Mouse (Mus musculus) liver, embryonic 13.5 days (tissue): ENCODE results near the gene Car6. TPM values are rescaled to one million over a fixed set of nuclear protein-coding genes. Genes with fewer than 3 reads are reported as not detected.

Source experiments
- ATAC-seq: fragments of 200-750 bp; cut with Nextera tagmentation; 2 replicates; pipeline ENCODE4 v1.8.0; 2017; ENCODE audit warnings: low read depth, mild to moderate bottlenecking, moderate number of reproducible peaks, moderate library complexity
- DNase-seq: peaks from one replicate; pipeline ENCODE4 v3.0.0; 2022
- H3K27ac ChIP-seq: fragments of 300-500 bp; sonication (generic); 2 replicates; pipeline ENCODE4 v1.5.1; 2015; ENCODE audit warnings: moderate library complexity, mild to moderate bottlenecking, inconsistent platforms
- H3K27me3 ChIP-seq: fragments of 300-500 bp; sonication (generic); 2 replicates; pipeline ENCODE4 v1.6.1; 2015; ENCODE audit warnings: mild to moderate bottlenecking, inconsistent platforms
- H3K36me3 ChIP-seq: fragments of 300-500 bp; sonication (generic); 2 replicates; pipeline ENCODE4 v1.6.1; 2015; ENCODE audit warnings: mild to moderate bottlenecking, inconsistent platforms
- H3K4me1 ChIP-seq: fragments of 300-500 bp; sonication (generic); replicated peaks from 2 replicates; pipeline ENCODE4 v1.6.1; 2015; ENCODE audit warnings: inconsistent platforms
- H3K4me2 ChIP-seq: fragments of 300-500 bp; sonication (generic); 2 replicates; pipeline ENCODE4 v1.6.1; 2015; ENCODE audit warnings: inconsistent platforms, mild to moderate bottlenecking, moderate library complexity
- H3K4me3 ChIP-seq: fragments of 300-500 bp; sonication (generic); replicated peaks from 2 replicates; pipeline ENCODE4 v1.5.1; 2015; ENCODE audit warnings: mild to moderate bottlenecking, inconsistent platforms
- H3K9ac ChIP-seq: fragments of 300-500 bp; sonication (generic); 2 replicates; pipeline ENCODE4 v1.6.1; 2015; ENCODE audit warnings: mild to moderate bottlenecking, inconsistent platforms
- H3K9me3 ChIP-seq: fragments of 300-500 bp; sonication (generic); replicated peaks from 2 replicates; pipeline ENCODE4 v1.6.1; 2016; ENCODE audit warnings: inconsistent platforms
- whole genome bisulfite sequencing: fragments of 180-500 bp; shearing (Covaris S2); methylation state at CpG from one replicate; pipeline ENCODE4 v1.1.7; 2015; ENCODE audit not compliant: insufficient replicate concordance; 5-methylcytosine and 5-hydroxymethylcytosine counted together
- polyA plus RNA-seq: library from polyadenylated mRNA; unstranded; fragments of >200 nt; fragmentation: Nextera tagmentation; extraction: Ambion mirVana; gene quantifications from 2 replicates; pipeline ENCODE4 v1.2.1, GENCODE M21; 2015

Gene Car6
- polyA plus RNA-seq, 1 experiment from 2014 or later, result not detected

- no peaks in the 10 kb centered on the region for H3K27me3 ChIP-seq
- no peak for DNase-seq
- no peak overlapping the region for H3K4me3 ChIP-seq
- H3K9ac ChIP-seq, result no peak overlapping the region
- H3K4me2 ChIP-seq, result no peak overlapping the region
- no peaks in the 10 kb centered on the region for H3K9me3 ChIP-seq
- no peak for ATAC-seq
- WGBS, result 51% methylated on average over 4 of the region's 4 CpGs
- no peaks in the 10 kb centered on the region for H3K36me3 ChIP-seq
- peaks cover 7% of the 10 kb centered on the region; the same call in 1 of the 2 replicates for H3K4me1 ChIP-seq
- H3K27ac ChIP-seq, result no peak overlapping the region
Measured at GRCm38 (mm10) chr4:150178131-150178530, 23.0 kb downstream of the Car6 start.

DNA sequence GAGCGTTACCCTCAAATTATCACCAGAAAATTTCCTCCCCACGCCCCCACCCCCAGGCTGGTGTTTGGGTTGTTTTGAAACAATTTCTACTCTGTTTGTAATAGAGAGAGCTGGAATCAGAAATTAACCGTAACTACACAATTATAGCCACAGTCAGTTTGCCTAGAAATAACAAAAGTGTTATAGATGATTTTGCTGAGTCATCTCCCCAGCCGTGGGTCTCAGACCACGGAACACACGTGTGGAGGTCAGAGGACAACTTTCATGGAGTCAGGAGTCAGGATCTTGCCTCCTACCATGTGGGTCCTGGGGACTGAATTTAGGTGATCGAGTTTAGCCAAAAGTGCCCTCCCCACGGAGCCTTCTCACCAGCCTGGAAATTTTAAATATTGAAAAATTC is 24.0 kb downstream of the Car6 start:
- Histone ChIP-seq H3K4me1 (peaks cover 14% of the 10 kb centered on the region), H3K9ac (no peak overlapping the region), H3K4me3 (no peak overlapping the region), H3K27me3 (no peaks in the 10 kb centered on the region), H3K27ac (no peak overlapping the region), H3K4me2 (peak overlapping the region; percentile 40), H3K36me3 (no peaks in the 10 kb centered on the region), H3K9me3 (no peaks in the 10 kb centered on the region)
- DNase-seq (no peak), ATAC-seq (no peak)
- 41% methylated on average over 8 of the region's 8 CpGs for WGBS

DNA sequence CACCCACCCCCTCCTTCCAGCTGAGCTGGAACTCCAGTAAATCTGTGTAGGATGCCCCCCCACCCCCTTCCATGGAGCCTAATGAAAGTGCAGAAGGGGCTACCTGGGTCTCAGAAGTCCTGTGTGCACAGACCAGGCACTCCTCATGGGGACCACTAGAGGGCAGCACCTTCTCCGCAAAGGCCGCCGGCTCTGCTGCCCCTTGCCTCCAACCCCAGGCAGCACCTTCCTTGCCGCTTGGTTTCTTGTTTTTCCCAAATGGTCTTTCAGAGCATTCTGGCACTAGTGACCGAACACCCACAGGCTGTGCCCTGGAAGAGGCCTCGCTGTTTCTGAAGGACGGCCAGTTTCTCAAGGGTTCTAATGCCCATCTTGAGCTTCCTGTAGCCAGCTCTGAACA is 24.6 kb downstream of the Car6 start:
- Histone ChIP-seq H3K36me3 (no peaks in the 10 kb centered on the region), H3K27me3 (no peaks in the 10 kb centered on the region), H3K27ac (no peak overlapping the region), H3K4me1 (peaks cover 20% of the 10 kb centered on the region), H3K4me3 (no peak overlapping the region), H3K4me2 (peak overlapping the region; percentile 40), H3K9ac (0 out of 2 replicates have a peak overlapping the region, but pooled peaks have one; percentile 1), H3K9me3 (no peaks in the 10 kb centered on the region)
- WGBS, result 3% methylated on average over 7 of the region's 7 CpGs
- DNase-seq, result peak; percentile 24
- peak; percentile 41; the same call in 1 of the 2 replicates for ATAC-seq

DNA sequence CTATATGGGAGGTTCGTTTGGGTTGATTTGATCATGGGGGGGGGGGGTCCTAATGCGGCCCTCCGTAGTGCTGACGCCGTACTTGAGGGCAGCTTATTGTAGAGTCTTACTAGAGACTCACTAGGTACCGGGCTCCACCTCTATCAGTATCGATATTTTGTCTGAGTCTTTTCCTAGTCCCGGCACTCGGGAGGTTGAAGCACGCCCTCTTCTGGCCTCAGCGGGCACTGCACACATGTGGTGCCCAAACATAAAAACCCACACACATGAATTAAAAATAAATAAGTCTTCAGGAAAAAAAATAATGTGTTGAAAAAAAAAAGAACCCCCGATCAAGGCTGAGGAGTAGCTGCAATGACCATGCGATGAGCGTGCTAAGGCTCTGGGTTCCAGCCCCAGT is 27.1 kb downstream of the Car6 start:
- Histone ChIP-seq H3K9me3 (no peaks in the 10 kb centered on the region), H3K4me1 (peaks cover 22% of the 10 kb centered on the region), H3K36me3 (no peaks in the 10 kb centered on the region), H3K4me3 (no peak overlapping the region), H3K9ac (no peak overlapping the region), H3K27ac (no peak overlapping the region), H3K27me3 (no peaks in the 10 kb centered on the region), H3K4me2 (no peak overlapping the region)
- DNase-seq (no peak), ATAC-seq (no peak)
- WGBS, result 84% methylated on average over 14 of the region's 14 CpGs

GRCm38 (mm10) chr4:150173281-150173680 is 27.9 kb downstream of the Car6 start:
- 52% methylated on average over 10 of the region's 10 CpGs for WGBS
- no peak overlapping the region for H3K27ac ChIP-seq
- ATAC-seq (no peak), DNase-seq (peak; percentile 25)
- H3K4me3 ChIP-seq, result no peak overlapping the region
- no peak overlapping the region for H3K4me2 ChIP-seq
- H3K4me1 ChIP-seq, result peaks cover 22% of the 10 kb centered on the region
- H3K27me3 ChIP-seq, result no peaks in the 10 kb centered on the region
- H3K9ac ChIP-seq, result no peak overlapping the region
- no peaks in the 10 kb centered on the region for H3K36me3 ChIP-seq
- no peaks in the 10 kb centered on the region for H3K9me3 ChIP-seq

DNA sequence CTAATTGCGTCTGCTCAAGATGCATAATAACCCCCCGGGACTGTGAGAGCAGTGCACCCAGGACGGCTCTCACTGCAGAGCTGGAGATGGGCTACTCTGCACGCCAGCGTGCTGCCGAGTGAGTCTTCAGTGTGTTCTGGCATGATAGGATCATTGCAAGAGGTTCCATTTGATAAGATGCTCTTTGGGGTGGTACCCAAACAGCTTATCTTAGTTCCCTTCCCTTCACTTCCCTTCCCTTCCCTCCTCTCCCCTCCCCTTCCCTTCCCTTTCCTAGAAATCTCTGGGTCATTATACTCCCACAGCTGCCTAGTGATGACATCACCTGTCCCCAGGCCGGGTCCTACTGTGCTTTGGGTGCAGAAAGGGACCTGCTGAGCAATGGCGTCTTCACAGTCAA is 29.0 kb downstream of the Car6 start:
- Histone ChIP-seq H3K9me3 (no peaks in the 10 kb centered on the region), H3K9ac (no peak overlapping the region), H3K36me3 (no peaks in the 10 kb centered on the region), H3K27me3 (no peaks in the 10 kb centered on the region), H3K27ac (no peak overlapping the region), H3K4me1 (peaks cover 21% of the 10 kb centered on the region), H3K4me3 (no peak overlapping the region), H3K4me2 (no peak overlapping the region)
- ATAC-seq (peak; percentile 68), DNase-seq (no peak)
- WGBS, result 29% methylated on average over 8 of the region's 8 CpGs

DNA sequence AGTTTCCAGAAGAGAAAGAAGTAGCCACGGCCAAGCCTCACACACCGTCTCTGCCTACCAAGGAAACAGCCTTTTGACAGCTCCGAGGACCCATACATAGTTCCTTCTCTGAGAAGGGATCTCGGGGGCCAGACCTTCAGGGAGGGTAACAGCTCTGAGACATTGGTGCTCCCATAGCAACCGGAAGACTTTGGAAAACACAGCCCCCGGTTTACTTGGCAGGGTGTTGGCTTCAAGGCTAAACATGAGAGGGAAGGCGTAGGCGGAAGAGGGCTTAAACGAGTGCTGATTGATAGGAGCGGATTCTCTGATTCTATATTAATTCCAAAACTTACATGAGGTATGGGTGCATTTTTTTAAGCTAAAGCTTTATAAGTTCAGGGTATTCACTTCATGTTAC is 32.7 kb downstream of the Car6 start:
- H3K4me1 ChIP-seq, result peaks cover 20% of the 10 kb centered on the region
- no peak for ATAC-seq
- H3K9ac ChIP-seq, result no peak overlapping the region
- H3K9me3 ChIP-seq, result 0 out of 2 replicates have a peak, but pooled peaks cover 1% of the 10 kb centered on the region
- H3K27ac ChIP-seq, result no peak overlapping the region
- DNase-seq, result no peak
- no peak overlapping the region for H3K4me2 ChIP-seq
- H3K4me3 ChIP-seq, result no peak overlapping the region
- H3K27me3 ChIP-seq, result no peaks in the 10 kb centered on the region
- 64% methylated on average over 10 of the region's 10 CpGs for WGBS
- H3K36me3 ChIP-seq, result no peaks in the 10 kb centered on the region

- no peaks in the 10 kb centered on the region for H3K27me3 ChIP-seq
- no peaks in the 10 kb centered on the region for H3K36me3 ChIP-seq
- H3K4me3 ChIP-seq, result no peak overlapping the region
- WGBS, result 39% methylated on average over 13 of the region's 13 CpGs
- H3K4me1 ChIP-seq, result peaks cover 5% of the 10 kb centered on the region
- ATAC-seq, result no peak
- DNase-seq, result no peak
- no peak overlapping the region for H3K27ac ChIP-seq
- no peak overlapping the region for H3K9ac ChIP-seq
- 0 out of 2 replicates have a peak, but pooled peaks cover 8% of the 10 kb centered on the region for H3K9me3 ChIP-seq
- H3K4me2 ChIP-seq, result peak overlapping the region; percentile 17; the same call in 1 of the 2 replicates
Measured at GRCm38 (mm10) chr4:150164875-150165274, 36.3 kb downstream of the Car6 start.

DNA sequence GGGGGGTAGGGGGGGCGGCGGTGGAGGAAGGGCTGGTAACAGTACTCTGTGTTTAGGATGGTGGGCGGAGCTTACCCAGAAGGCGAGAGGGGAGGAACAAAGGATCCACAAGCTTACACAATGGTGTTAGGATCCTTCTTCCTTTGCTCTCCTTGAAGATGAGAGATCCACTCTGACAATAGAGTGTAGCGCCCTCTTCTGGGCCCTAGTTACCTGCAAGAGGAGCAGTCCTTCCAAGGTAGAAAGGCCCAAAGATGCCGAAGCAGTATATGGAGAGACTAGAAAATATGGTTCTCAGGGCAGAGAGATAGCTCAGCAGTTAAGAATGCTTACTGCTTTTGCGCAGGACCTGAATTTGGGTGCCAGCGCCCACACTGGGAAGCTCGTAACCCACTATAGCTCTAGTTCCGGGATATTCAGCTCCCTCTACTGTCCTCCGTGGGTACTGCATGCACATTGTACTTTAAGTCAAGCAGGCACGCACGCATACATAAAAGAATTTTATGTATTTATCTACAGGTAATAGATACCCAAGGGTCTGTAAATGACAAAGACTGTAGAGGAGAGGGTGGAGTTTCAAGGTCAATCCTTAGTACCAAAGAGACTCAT is 38.5 kb downstream of the Car6 start:
- WGBS, result 65% methylated on average over 13 of the region's 13 CpGs
- peaks cover 9% of the 10 kb centered on the region for H3K4me1 ChIP-seq
- DNase-seq (no peak), ATAC-seq (no peak)
- no peak overlapping the region for H3K9ac ChIP-seq
- H3K27ac ChIP-seq, result no peak overlapping the region
- H3K4me3 ChIP-seq, result no peak overlapping the region
- H3K9me3 ChIP-seq, result 0 out of 2 replicates have a peak, but pooled peaks cover 8% of the 10 kb centered on the region
- H3K36me3 ChIP-seq, result no peaks in the 10 kb centered on the region
- no peak overlapping the region for H3K4me2 ChIP-seq
- 0 out of 2 replicates have a peak, but pooled peaks cover 4% of the 10 kb centered on the region for H3K27me3 ChIP-seq

GRCm38 (mm10) chr4:150159458-150159857 is 41.7 kb downstream of the Car6 start:
- Histone ChIP-seq H3K4me3 (no peak overlapping the region), H3K9ac (no peak overlapping the region), H3K9me3 (0 out of 2 replicates have a peak, but pooled peaks cover 8% of the 10 kb centered on the region), H3K4me1 (peaks cover 8% of the 10 kb centered on the region; the same call in 1 of the 2 replicates), H3K36me3 (no peaks in the 10 kb centered on the region), H3K4me2 (no peak overlapping the region), H3K27me3 (0 out of 2 replicates have a peak, but pooled peaks cover 9% of the 10 kb centered on the region), H3K27ac (no peak overlapping the region)
- 57% methylated on average over 2 of the region's 2 CpGs for WGBS
- ATAC-seq, result no peak
- no peak for DNase-seq

GRCm38 (mm10) chr4:150157348-150157882 is 43.7 kb downstream of the Car6 start:
- DNase-seq (no peak), ATAC-seq (no peak)
- H3K36me3 ChIP-seq, result no peaks in the 10 kb centered on the region
- 0 out of 2 replicates have a peak, but pooled peaks cover under 1% of the 10 kb centered on the region for H3K9me3 ChIP-seq
- no peak overlapping the region for H3K9ac ChIP-seq
- no peak overlapping the region for H3K4me3 ChIP-seq
- H3K27me3 ChIP-seq, result 0 out of 2 replicates have a peak, but pooled peaks cover 9% of the 10 kb centered on the region
- 55% methylated on average over 14 of the region's 14 CpGs for WGBS
- no peak overlapping the region for H3K4me2 ChIP-seq
- H3K27ac ChIP-seq, result no peak overlapping the region
- H3K4me1 ChIP-seq, result peaks cover 15% of the 10 kb centered on the region

DNA sequence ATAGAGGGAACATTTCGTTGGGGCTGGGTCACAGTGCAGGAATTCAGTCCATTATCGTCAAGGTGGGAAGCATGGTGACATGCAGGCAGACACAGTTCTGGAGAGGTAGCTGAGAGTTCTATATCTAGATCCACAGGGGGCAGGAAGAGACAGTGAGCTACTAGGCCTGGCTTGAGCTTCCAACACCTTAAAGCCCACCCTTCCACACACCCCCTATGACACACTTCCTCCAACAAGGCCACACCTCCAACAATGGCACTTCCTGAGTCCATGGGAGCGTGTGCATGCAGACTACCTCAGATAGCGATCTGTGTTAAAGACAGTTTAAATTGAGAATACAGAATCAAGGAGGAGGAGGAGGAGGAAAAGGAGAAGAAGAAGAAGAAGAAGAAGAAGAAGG is 45.4 kb downstream of the Car6 start:
- H3K9ac ChIP-seq, result no peak overlapping the region
- H3K36me3 ChIP-seq, result no peaks in the 10 kb centered on the region
- DNase-seq (no peak), ATAC-seq (no peak)
- no peak overlapping the region for H3K4me2 ChIP-seq
- 0 out of 2 replicates have a peak, but pooled peaks cover 9% of the 10 kb centered on the region for H3K27me3 ChIP-seq
- H3K9me3 ChIP-seq, result no peaks in the 10 kb centered on the region
- no peak overlapping the region for H3K4me3 ChIP-seq
- H3K27ac ChIP-seq, result no peak overlapping the region
- 50% methylated on average over 4 of the region's 4 CpGs for WGBS
- peaks cover 20% of the 10 kb centered on the region for H3K4me1 ChIP-seq
